Mouse (Mus musculus): ENCODE measurements at regions not wholly inside any gene's neighbourhood (a gene's known extent, or its start where the extent isn't known, plus 50 kb on each side); places are given as distances from the start of the nearest gene placed in this dataset.
"Not testable (repeated sequence)": the region's sequence is repeated elsewhere in the genome, so short reads cannot be mapped to it uniquely, and the experiment has no call there.

- Histone ChIP-seq H3K36me3 (ENCODE audit: control insufficient read depth, insufficient read depth, low read length) (no peaks in the 10 kb centered on the region), H3K4me2 (ENCODE audit: low read depth, low read length) (no peak overlapping the region), H3K9ac (ENCODE audit: low read depth, low read length) (no peak overlapping the region), H3K4me1 (ENCODE audit: control insufficient read depth, insufficient read depth, low read length) (no peaks in the 10 kb centered on the region), H3K4me3 (ENCODE audit: low read length) (no peak overlapping the region), H3K27ac (ENCODE audit: low read length) (no peak overlapping the region), H3K9me3 (ENCODE audit: control insufficient read depth, low read length) (no peaks in the 10 kb centered on the region), H3K27me3 (replicated peaks; ENCODE audit: control insufficient read depth, insufficient read depth, low read length) (no peaks in the 10 kb centered on the region)
- ATAC-seq: no peak
- 63% methylated on average over 3 of the region's 3 CpGs for WGBS
Measured at GRCm38 (mm10) chr9:32958716-32959115, 322.7 kb downstream of the Ets1 start.

- not testable (repeated sequence) for ATAC-seq; H3K4me1 ChIP-seq (ENCODE audit: control insufficient read depth, insufficient read depth, low read length); H3K27ac ChIP-seq (ENCODE audit: low read length); H3K27me3 ChIP-seq (replicated peaks; ENCODE audit: control insufficient read depth, insufficient read depth, low read length); H3K9me3 ChIP-seq (ENCODE audit: control insufficient read depth, low read length); H3K36me3 ChIP-seq (ENCODE audit: control insufficient read depth, insufficient read depth, low read length); H3K9ac ChIP-seq (ENCODE audit: low read depth, low read length); H3K4me3 ChIP-seq (ENCODE audit: low read length); H3K4me2 ChIP-seq (ENCODE audit: low read depth, low read length)
Measured at GRCm38 (mm10) chr9:32959468-32959867, 323.4 kb downstream of the Ets1 start.

GRCm38 (mm10) chr9:32962679-32963205 lies 326.7 kb downstream of the Ets1 start:
- H3K4me1 ChIP-seq (ENCODE audit: control insufficient read depth, insufficient read depth, low read length): no peaks in the 10 kb centered on the region; the same call in 1 of the 2 replicates
- no peak overlapping the region for H3K9ac ChIP-seq (ENCODE audit: low read depth, low read length)
- 86% methylated on average over 5 of the region's 5 CpGs for WGBS
- no peaks in the 10 kb centered on the region for H3K36me3 ChIP-seq (ENCODE audit: control insufficient read depth, insufficient read depth, low read length)
- H3K4me3 ChIP-seq (ENCODE audit: low read length): no peak overlapping the region
- H3K27ac ChIP-seq (ENCODE audit: low read length): no peak overlapping the region
- H3K4me2 ChIP-seq (ENCODE audit: low read depth, low read length): no peak overlapping the region
- no peak for ATAC-seq
- H3K27me3 ChIP-seq (replicated peaks; ENCODE audit: control insufficient read depth, insufficient read depth, low read length): no peaks in the 10 kb centered on the region
- H3K9me3 ChIP-seq (ENCODE audit: control insufficient read depth, low read length): no peaks in the 10 kb centered on the region

- Histone ChIP-seq H3K27ac (ENCODE audit: low read length) (0 out of 2 replicates have a peak overlapping the region, but pooled peaks have one; percentile 23), H3K27me3 (replicated peaks; ENCODE audit: control insufficient read depth, insufficient read depth, low read length) (no peaks in the 10 kb centered on the region), H3K36me3 (ENCODE audit: control insufficient read depth, insufficient read depth, low read length) (no peaks in the 10 kb centered on the region), H3K4me2 (ENCODE audit: low read depth, low read length) (no peak overlapping the region), H3K9ac (ENCODE audit: low read depth, low read length) (no peak overlapping the region), H3K4me1 (ENCODE audit: control insufficient read depth, insufficient read depth, low read length) (peaks cover 5% of the 10 kb centered on the region), H3K4me3 (ENCODE audit: low read length) (no peak overlapping the region), H3K9me3 (ENCODE audit: control insufficient read depth, low read length) (no peaks in the 10 kb centered on the region)
- ATAC-seq: no peak
- WGBS: 43% methylated on average over 2 of the region's 2 CpGs
Measured at GRCm38 (mm10) chr9:32968446-32968845, 332.4 kb downstream of the Ets1 start.

GRCm38 (mm10) chr9:32971421-32971820 lies 335.4 kb downstream of the Ets1 start:
- peak; percentile 9; the same call in 1 of the 2 replicates for ATAC-seq
- H3K4me3 ChIP-seq (ENCODE audit: low read length): no peak overlapping the region
- no peak overlapping the region for H3K9ac ChIP-seq (ENCODE audit: low read depth, low read length)
- no peaks in the 10 kb centered on the region for H3K36me3 ChIP-seq (ENCODE audit: control insufficient read depth, insufficient read depth, low read length)
- no peak overlapping the region for H3K4me2 ChIP-seq (ENCODE audit: low read depth, low read length)
- 80% methylated on average over 5 of the region's 5 CpGs for WGBS
- peaks cover 5% of the 10 kb centered on the region for H3K4me1 ChIP-seq (ENCODE audit: control insufficient read depth, insufficient read depth, low read length)
- H3K27ac ChIP-seq (ENCODE audit: low read length): no peak overlapping the region
- no peaks in the 10 kb centered on the region for H3K9me3 ChIP-seq (ENCODE audit: control insufficient read depth, low read length)
- H3K27me3 ChIP-seq (replicated peaks; ENCODE audit: control insufficient read depth, insufficient read depth, low read length): no peaks in the 10 kb centered on the region

- ATAC-seq: peak; percentile 77
- 69% methylated on average over 7 of the region's 7 CpGs for WGBS
- no peak overlapping the region for H3K4me2 ChIP-seq (ENCODE audit: low read depth, low read length)
Measured at GRCm38 (mm10) chr9:32971926-32972325, 335.9 kb downstream of the Ets1 start.

GRCm38 (mm10) chr9:32972431-32973052 lies 336.5 kb downstream of the Ets1 start:
- no peaks in the 10 kb centered on the region for H3K27me3 ChIP-seq (replicated peaks; ENCODE audit: control insufficient read depth, insufficient read depth, low read length)
- H3K9me3 ChIP-seq (ENCODE audit: control insufficient read depth, low read length): no peaks in the 10 kb centered on the region
- H3K4me1 ChIP-seq (ENCODE audit: control insufficient read depth, insufficient read depth, low read length): peaks cover 5% of the 10 kb centered on the region
- ATAC-seq: no peak
- H3K4me2 ChIP-seq (ENCODE audit: low read depth, low read length): no peak overlapping the region
- no peak overlapping the region for H3K27ac ChIP-seq (ENCODE audit: low read length)
- H3K36me3 ChIP-seq (ENCODE audit: control insufficient read depth, insufficient read depth, low read length): no peaks in the 10 kb centered on the region
- H3K9ac ChIP-seq (ENCODE audit: low read depth, low read length): no peak overlapping the region
- H3K4me3 ChIP-seq (ENCODE audit: low read length): no peak overlapping the region
- WGBS: 61% methylated on average over 7 of the region's 7 CpGs

More at GRCm38 (mm10) chr9:32971926-32972325, 335.9 kb downstream of the Ets1 start:
- Histone ChIP-seq H3K27me3 (replicated peaks; ENCODE audit: control insufficient read depth, insufficient read depth, low read length) (no peaks in the 10 kb centered on the region), H3K4me3 (ENCODE audit: low read length) (no peak overlapping the region), H3K9ac (ENCODE audit: low read depth, low read length) (no peak overlapping the region), H3K36me3 (ENCODE audit: control insufficient read depth, insufficient read depth, low read length) (no peaks in the 10 kb centered on the region), H3K27ac (ENCODE audit: low read length) (no peak overlapping the region), H3K4me1 (ENCODE audit: control insufficient read depth, insufficient read depth, low read length) (peaks cover 5% of the 10 kb centered on the region), H3K9me3 (ENCODE audit: control insufficient read depth, low read length) (no peaks in the 10 kb centered on the region)

- H3K36me3 ChIP-seq (ENCODE audit: control insufficient read depth, insufficient read depth, low read length): no peaks in the 10 kb centered on the region
- WGBS: 77% methylated on average over 7 of the region's 7 CpGs
- ATAC-seq: no peak
- no peaks in the 10 kb centered on the region for H3K4me1 ChIP-seq (ENCODE audit: control insufficient read depth, insufficient read depth, low read length)
- no peaks in the 10 kb centered on the region for H3K27me3 ChIP-seq (replicated peaks; ENCODE audit: control insufficient read depth, insufficient read depth, low read length)
- H3K4me3 ChIP-seq (ENCODE audit: low read length): no peak overlapping the region
- H3K9me3 ChIP-seq (ENCODE audit: control insufficient read depth, low read length): no peaks in the 10 kb centered on the region
- no peak overlapping the region for H3K4me2 ChIP-seq (ENCODE audit: low read depth, low read length)
- no peak overlapping the region for H3K27ac ChIP-seq (ENCODE audit: low read length)
- no peak overlapping the region for H3K9ac ChIP-seq (ENCODE audit: low read depth, low read length)
Measured at GRCm38 (mm10) chr9:32977732-32978131, 341.7 kb downstream of the Ets1 start.

- H3K27me3 ChIP-seq (replicated peaks; ENCODE audit: control insufficient read depth, insufficient read depth, low read length): no peaks in the 10 kb centered on the region
- H3K4me2 ChIP-seq (ENCODE audit: low read depth, low read length): no peak overlapping the region
- no peak overlapping the region for H3K27ac ChIP-seq (ENCODE audit: low read length)
- no peaks in the 10 kb centered on the region for H3K9me3 ChIP-seq (ENCODE audit: control insufficient read depth, low read length)
- ATAC-seq: no peak
- no peaks in the 10 kb centered on the region for H3K4me1 ChIP-seq (ENCODE audit: control insufficient read depth, insufficient read depth, low read length)
- no peak overlapping the region for H3K9ac ChIP-seq (ENCODE audit: low read depth, low read length)
- no peaks in the 10 kb centered on the region for H3K36me3 ChIP-seq (ENCODE audit: control insufficient read depth, insufficient read depth, low read length)
- no peak overlapping the region for H3K4me3 ChIP-seq (ENCODE audit: low read length)
Measured at GRCm38 (mm10) chr9:32980846-32981245, 344.8 kb downstream of the Ets1 start.

- Histone ChIP-seq H3K4me3 (ENCODE audit: low read length) (no peak overlapping the region), H3K27ac (ENCODE audit: low read length) (no peak overlapping the region), H3K9me3 (ENCODE audit: control insufficient read depth, low read length) (no peaks in the 10 kb centered on the region), H3K27me3 (replicated peaks; ENCODE audit: control insufficient read depth, insufficient read depth, low read length) (no peaks in the 10 kb centered on the region), H3K36me3 (ENCODE audit: control insufficient read depth, insufficient read depth, low read length) (no peaks in the 10 kb centered on the region), H3K4me1 (ENCODE audit: control insufficient read depth, insufficient read depth, low read length) (no peaks in the 10 kb centered on the region), H3K4me2 (ENCODE audit: low read depth, low read length) (no peak overlapping the region), H3K9ac (ENCODE audit: low read depth, low read length) (no peak overlapping the region)
- no peak for ATAC-seq
- WGBS: 69% methylated on average over 2 of the region's 2 CpGs
Measured at GRCm38 (mm10) chr9:32983182-32983581, 347.2 kb downstream of the Ets1 start.
